Mouse (Mus musculus) hindbrain, embryonic 15.5 days (tissue): ENCODE data around the gene Irf6. TPM values are rescaled to one million over a fixed set of nuclear protein-coding genes. Genes with fewer than 3 reads are reported as not detected.

Experiments
- ATAC-seq: fragments of 200-750 bp; cut with Nextera tagmentation; 2 replicates; pipeline ENCODE4 v1.8.0; 2017; ENCODE audit warnings: low read depth, moderate number of reproducible peaks, moderate TSS enrichment; ENCODE audit not compliant: low FRiP score
- H3K27ac ChIP-seq: fragments of 300-500 bp; sonication (generic); replicated peaks from 2 replicates; pipeline ENCODE4 v1.5.1; 2015; ENCODE audit warnings: mild to moderate bottlenecking, inconsistent platforms
- H3K27me3 ChIP-seq: fragments of 300-500 bp; sonication (generic); 2 replicates; pipeline ENCODE4 v1.6.1; 2015; ENCODE audit warnings: control low read depth, inconsistent platforms
- H3K36me3 ChIP-seq: fragments of 300-500 bp; sonication (generic); 2 replicates; pipeline ENCODE4 v1.6.1; 2015; ENCODE audit warnings: control low read depth, inconsistent platforms
- H3K4me1 ChIP-seq: fragments of 300-500 bp; sonication (generic); replicated peaks from 2 replicates; pipeline ENCODE4 v1.6.1; 2015; ENCODE audit warnings: control low read depth, inconsistent platforms
- H3K4me2 ChIP-seq: fragments of 300-500 bp; sonication (generic); 2 replicates; pipeline ENCODE4 v1.6.1; 2015; ENCODE audit warnings: moderate library complexity, mild to moderate bottlenecking, inconsistent platforms
- H3K4me3 ChIP-seq: fragments of 300-500 bp; sonication (generic); 2 replicates; pipeline ENCODE4 v1.5.1; 2015; ENCODE audit warnings: mild to moderate bottlenecking, inconsistent platforms
- H3K9ac ChIP-seq: fragments of 300-500 bp; sonication (generic); 2 replicates; pipeline ENCODE4 v1.6.1; 2015; ENCODE audit warnings: inconsistent platforms
- H3K9me3 ChIP-seq: fragments of 300-500 bp; sonication (generic); 2 replicates; pipeline ENCODE4 v1.6.1; 2016; ENCODE audit warnings: control low read depth, inconsistent platforms
- WGBS: fragments of 180-500 bp; shearing (Covaris S2); methylation state at CpG from one replicate; pipeline ENCODE4 v1.1.7; 2015; 5-methylcytosine and 5-hydroxymethylcytosine counted together
- polyA plus RNA-seq: library from polyadenylated mRNA; unstranded; fragments of >200 nt; fragmentation: Nextera tagmentation; extraction: Ambion mirVana; gene quantifications from 2 replicates; pipeline ENCODE4 v1.2.1, GENCODE M21; 2015

Gene Irf6
- polyA plus RNA-seq, 1 experiment from 2014 or later = 0.75 TPM

GRCm38 (mm10) chr1:193133726-193134125 is 19.2 kb upstream of the Irf6 start:
- no peaks in the 10 kb centered on the region for H3K9me3 ChIP-seq
- ATAC-seq = no peak
- 85% methylated on average over 1 of the region's 1 CpGs for WGBS

GRCm38 (mm10) chr1:193138087-193138486 is 14.8 kb upstream of the Irf6 start:
- WGBS = 54% methylated on average over 7 of the region's 7 CpGs
- H3K27ac ChIP-seq = no peak overlapping the region
- no peak for ATAC-seq
- H3K9ac ChIP-seq = no peak overlapping the region
- no peaks in the 10 kb centered on the region for H3K27me3 ChIP-seq
- no peak overlapping the region for H3K4me2 ChIP-seq
- no peaks in the 10 kb centered on the region for H3K4me1 ChIP-seq
- H3K9me3 ChIP-seq = no peaks in the 10 kb centered on the region
- no peak overlapping the region for H3K4me3 ChIP-seq
- no peaks in the 10 kb centered on the region for H3K36me3 ChIP-seq

More at GRCm38 (mm10) chr1:193133726-193134125, 19.2 kb upstream of the Irf6 start:
- H3K27ac ChIP-seq = no peak overlapping the region
- no peak overlapping the region for H3K4me3 ChIP-seq
- no peak overlapping the region for H3K9ac ChIP-seq
- no peaks in the 10 kb centered on the region for H3K36me3 ChIP-seq
- H3K27me3 ChIP-seq = no peaks in the 10 kb centered on the region
- H3K4me1 ChIP-seq = peaks cover 14% of the 10 kb centered on the region
- H3K4me2 ChIP-seq = no peak overlapping the region

GRCm38 (mm10) chr1:193138669-193139068 is 14.2 kb upstream of the Irf6 start:
- ATAC-seq = no peak
- WGBS = 66% methylated on average over 3 of the region's 3 CpGs
- Histone ChIP-seq H3K27me3 (no peaks in the 10 kb centered on the region), H3K27ac (no peak overlapping the region), H3K4me3 (no peak overlapping the region), H3K9ac (no peak overlapping the region), H3K36me3 (no peaks in the 10 kb centered on the region), H3K4me1 (no peaks in the 10 kb centered on the region), H3K4me2 (no peak overlapping the region), H3K9me3 (no peaks in the 10 kb centered on the region)

- Histone ChIP-seq H3K36me3 (no peaks in the 10 kb centered on the region), H3K9ac (no peak overlapping the region), H3K4me2 (no peak overlapping the region), H3K27me3 (no peaks in the 10 kb centered on the region), H3K4me1 (no peaks in the 10 kb centered on the region), H3K27ac (no peak overlapping the region), H3K9me3 (no peaks in the 10 kb centered on the region), H3K4me3 (no peak overlapping the region)
- no peak for ATAC-seq
- WGBS = 88% methylated on average over 7 of the region's 7 CpGs
Measured at GRCm38 (mm10) chr1:193141118-193141517, 11.8 kb upstream of the Irf6 start.

- Histone ChIP-seq H3K27me3 (no peaks in the 10 kb centered on the region), H3K9ac (no peak overlapping the region), H3K4me1 (no peaks in the 10 kb centered on the region), H3K4me3 (no peak overlapping the region), H3K9me3 (no peaks in the 10 kb centered on the region), H3K27ac (no peak overlapping the region), H3K4me2 (no peak overlapping the region), H3K36me3 (no peaks in the 10 kb centered on the region)
- WGBS = 91% methylated on average over 8 of the region's 8 CpGs
- no peak for ATAC-seq
Measured at GRCm38 (mm10) chr1:193142517-193143062, 10.3 kb upstream of the Irf6 start.

GRCm38 (mm10) chr1:193144516-193144915 is 8.4 kb upstream of the Irf6 start:
- H3K9me3 ChIP-seq = no peaks in the 10 kb centered on the region
- no peaks in the 10 kb centered on the region for H3K4me1 ChIP-seq
- H3K36me3 ChIP-seq = no peaks in the 10 kb centered on the region
- no peak overlapping the region for H3K9ac ChIP-seq
- no peak overlapping the region for H3K4me3 ChIP-seq
- H3K4me2 ChIP-seq = no peak overlapping the region
- H3K27ac ChIP-seq = no peak overlapping the region
- no peak for ATAC-seq
- no peaks in the 10 kb centered on the region for H3K27me3 ChIP-seq
- WGBS = 89% methylated on average over 6 of the region's 6 CpGs

- H3K27me3 ChIP-seq = no peaks in the 10 kb centered on the region
- WGBS = 85% methylated on average over 4 of the region's 4 CpGs
- no peak overlapping the region for H3K4me2 ChIP-seq
- ATAC-seq = no peak
- H3K36me3 ChIP-seq = no peaks in the 10 kb centered on the region
- no peak overlapping the region for H3K27ac ChIP-seq
- no peak overlapping the region for H3K9ac ChIP-seq
- H3K4me1 ChIP-seq = no peaks in the 10 kb centered on the region
- no peaks in the 10 kb centered on the region for H3K9me3 ChIP-seq
- H3K4me3 ChIP-seq = no peak overlapping the region
Measured at GRCm38 (mm10) chr1:193145101-193145500, 7.8 kb upstream of the Irf6 start.

- no peaks in the 10 kb centered on the region for H3K9me3 ChIP-seq
- no peak overlapping the region for H3K9ac ChIP-seq
- no peak overlapping the region for H3K4me3 ChIP-seq
- H3K27ac ChIP-seq = no peak overlapping the region
- no peak overlapping the region for H3K4me2 ChIP-seq
- H3K27me3 ChIP-seq = peaks cover 10% of the 10 kb centered on the region
- no peak for ATAC-seq
- WGBS = 94% methylated on average over 1 of the region's 1 CpGs
- no peaks in the 10 kb centered on the region for H3K36me3 ChIP-seq
- 0 out of 2 replicates have a peak, but pooled peaks cover 6% of the 10 kb centered on the region for H3K4me1 ChIP-seq
Measured at GRCm38 (mm10) chr1:193146416-193146815, 6.5 kb upstream of the Irf6 start.

GRCm38 (mm10) chr1:193149231-193149630 is 3.7 kb upstream of the Irf6 start:
- Histone ChIP-seq H3K4me3 (no peak overlapping the region), H3K27me3 (peaks cover 38% of the 10 kb centered on the region), H3K9me3 (no peaks in the 10 kb centered on the region), H3K27ac (no peak overlapping the region), H3K9ac (no peak overlapping the region), H3K4me1 (peaks cover 13% of the 10 kb centered on the region), H3K36me3 (no peaks in the 10 kb centered on the region), H3K4me2 (no peak overlapping the region)
- WGBS = 69% methylated on average over 3 of the region's 3 CpGs
- no peak for ATAC-seq

GRCm38 (mm10) chr1:193151134-193151533 is 1.8 kb upstream of the Irf6 start:
- H3K36me3 ChIP-seq = no peaks in the 10 kb centered on the region
- 36% methylated on average over 7 of the region's 7 CpGs for WGBS
- ATAC-seq = no peak
- H3K27me3 ChIP-seq = peaks cover 52% of the 10 kb centered on the region
- H3K4me3 ChIP-seq = no peak overlapping the region
- peaks cover 13% of the 10 kb centered on the region for H3K4me1 ChIP-seq
- no peaks in the 10 kb centered on the region for H3K9me3 ChIP-seq
- H3K9ac ChIP-seq = no peak overlapping the region
- H3K4me2 ChIP-seq = no peak overlapping the region
- no peak overlapping the region for H3K27ac ChIP-seq

- no peak overlapping the region for H3K27ac ChIP-seq
- no peaks in the 10 kb centered on the region for H3K36me3 ChIP-seq
- no peak overlapping the region for H3K9ac ChIP-seq
- ATAC-seq = no peak
- WGBS = 29% methylated on average over 16 of the region's 16 CpGs
- peaks cover 13% of the 10 kb centered on the region for H3K4me1 ChIP-seq
- no peaks in the 10 kb centered on the region for H3K9me3 ChIP-seq
- H3K27me3 ChIP-seq = peaks cover 52% of the 10 kb centered on the region
- H3K4me3 ChIP-seq = no peak overlapping the region
- peak overlapping the region; percentile 31 for H3K4me2 ChIP-seq
Measured at GRCm38 (mm10) chr1:193153561-193153960, 650 bp downstream of the Irf6 start.

- H3K27ac ChIP-seq = no peak overlapping the region
- ATAC-seq = no peak
- no peaks in the 10 kb centered on the region for H3K36me3 ChIP-seq
- 83% methylated on average over 15 of the region's 15 CpGs for WGBS
- H3K9ac ChIP-seq = no peak overlapping the region
- no peak overlapping the region for H3K4me2 ChIP-seq
- peaks cover 41% of the 10 kb centered on the region for H3K27me3 ChIP-seq
- peaks cover 12% of the 10 kb centered on the region for H3K4me1 ChIP-seq
- no peaks in the 10 kb centered on the region for H3K9me3 ChIP-seq
- no peak overlapping the region for H3K4me3 ChIP-seq
Measured at GRCm38 (mm10) chr1:193156316-193157110, 3.6 kb downstream of the Irf6 start.
